Mouse (Mus musculus): ENCODE results near the gene Gm8994.
"Not testable (repeated sequence)": the region's sequence is repeated elsewhere in the genome, so short reads cannot be mapped to it uniquely, and the experiment has no call there.

Gene Gm8994

DNA sequence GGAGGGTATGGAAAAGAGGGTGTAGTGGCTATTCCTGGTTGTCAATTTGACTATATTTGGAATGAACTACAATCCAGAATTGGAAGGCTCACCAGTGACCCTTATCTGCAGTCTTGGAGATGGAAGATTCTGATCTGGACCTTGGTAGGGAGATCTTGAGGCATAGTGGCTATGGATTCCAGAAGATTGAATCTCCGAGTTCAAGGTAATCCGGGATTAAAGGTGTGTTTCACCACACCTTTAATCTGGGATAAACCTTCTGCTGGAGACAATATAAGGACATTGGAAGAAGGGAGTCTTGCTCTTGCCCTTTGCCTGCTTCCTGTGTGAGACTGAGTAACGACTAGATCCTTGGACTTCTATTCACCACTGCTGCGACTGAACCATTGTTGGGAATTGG, at the start of gene Gm8994:
TSS of gene Gm8994 (plus strand) at position 301 of the 400 bp plus-strand sequence.
- DNase-seq = not testable (repeated sequence)

DNA sequence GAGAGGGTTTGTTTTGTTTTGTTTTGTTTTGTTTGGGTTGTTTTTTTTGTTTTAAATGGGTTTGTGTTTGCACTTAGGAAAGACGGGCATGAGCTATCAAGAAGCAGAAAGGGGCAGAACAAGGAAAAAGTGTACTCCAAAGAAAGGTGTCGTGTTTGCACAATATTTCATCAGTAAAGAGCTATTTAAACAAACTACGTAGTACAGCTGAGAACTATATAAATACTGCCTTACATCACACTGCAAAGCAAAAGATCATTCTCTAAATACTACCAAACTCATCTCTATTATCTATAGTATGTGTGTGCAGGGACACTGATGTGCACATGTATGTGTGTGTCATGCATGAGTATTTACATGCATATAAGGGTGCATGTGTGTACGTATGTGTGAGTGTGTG, 49.7 kb upstream of the Gm8994 start:
- DNase-seq = no peak

DNA sequence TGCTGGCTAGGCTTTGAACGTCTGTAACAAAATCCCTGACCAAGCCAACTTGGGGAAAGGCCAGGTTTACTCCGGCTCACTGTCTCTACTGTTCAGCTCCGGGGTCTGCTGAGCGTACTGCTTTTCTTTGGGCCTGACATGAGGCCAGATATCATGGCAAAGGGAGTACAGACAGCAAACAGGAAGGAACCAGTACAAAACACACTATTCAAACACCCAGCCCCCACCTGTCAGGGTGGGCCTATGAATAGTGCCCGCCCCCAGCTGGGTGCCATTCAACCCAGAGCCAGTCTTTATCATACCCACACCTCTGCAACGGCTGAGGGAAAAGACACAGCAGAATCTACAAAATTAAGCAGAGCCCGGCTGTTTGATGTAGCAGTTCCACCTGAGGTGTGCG, 42.8 kb upstream of the Gm8994 start:
- DNase-seq = no peak

DNA sequence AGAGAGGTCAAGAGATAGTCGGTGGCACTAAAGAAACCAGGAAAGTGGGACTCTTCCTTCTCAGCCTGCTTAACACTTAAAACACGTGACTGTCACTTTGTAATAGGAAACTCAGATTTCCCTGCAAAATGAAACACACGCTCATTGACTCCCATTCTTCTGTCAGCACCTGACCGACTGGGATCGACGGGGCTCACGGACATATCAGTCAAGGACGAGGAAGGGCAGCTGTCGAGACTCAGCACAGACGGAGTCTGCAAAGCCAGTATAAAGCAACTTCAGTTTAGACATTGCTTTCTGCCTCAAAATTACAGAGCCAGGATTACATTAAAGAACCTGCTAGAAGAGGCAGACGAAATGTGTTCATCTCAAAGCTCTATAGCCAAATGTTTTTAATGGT, 41.2 kb upstream of the Gm8994 start:
- DNase-seq = no peak

DNA sequence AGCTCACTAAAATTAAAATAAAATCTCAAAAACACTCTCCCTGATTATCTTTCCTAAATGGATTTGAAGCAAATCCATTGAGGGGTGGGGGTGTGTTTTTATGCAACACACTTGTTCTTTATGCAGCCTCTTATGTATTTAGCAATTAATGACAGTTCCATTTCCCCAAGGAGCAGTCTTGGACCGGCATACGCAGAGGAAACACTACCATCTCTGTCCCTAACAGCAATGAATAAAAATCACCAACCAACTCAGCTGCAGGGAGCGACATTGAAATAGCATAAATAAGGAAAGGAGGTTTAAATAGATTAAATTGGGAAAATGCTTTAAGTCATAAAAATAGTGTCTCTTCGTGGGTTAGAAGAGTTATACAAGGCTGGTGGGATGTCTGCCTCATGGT, 40.8 kb upstream of the Gm8994 start:
- DNase-seq = no peak

DNA sequence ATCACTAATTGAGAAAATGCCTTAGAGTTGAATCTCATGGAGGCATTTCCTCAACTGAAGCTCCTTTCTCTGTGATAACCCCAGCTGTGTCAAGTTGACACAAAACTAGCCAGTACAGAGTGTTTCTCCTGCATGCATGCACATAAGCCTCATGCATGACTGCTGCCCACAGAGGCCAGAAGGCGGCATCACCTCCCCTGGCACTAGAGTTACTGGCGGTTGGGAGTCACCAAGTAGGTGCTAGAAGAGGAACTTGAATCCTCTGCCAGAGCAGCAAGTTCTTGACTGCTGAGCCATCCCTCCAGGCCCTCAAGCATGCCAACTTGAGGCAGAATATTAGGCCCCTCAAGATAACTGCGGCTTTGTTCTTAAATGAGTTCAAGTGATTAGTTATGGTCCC, 35.9 kb upstream of the Gm8994 start:
- DNase-seq = no peak

DNA sequence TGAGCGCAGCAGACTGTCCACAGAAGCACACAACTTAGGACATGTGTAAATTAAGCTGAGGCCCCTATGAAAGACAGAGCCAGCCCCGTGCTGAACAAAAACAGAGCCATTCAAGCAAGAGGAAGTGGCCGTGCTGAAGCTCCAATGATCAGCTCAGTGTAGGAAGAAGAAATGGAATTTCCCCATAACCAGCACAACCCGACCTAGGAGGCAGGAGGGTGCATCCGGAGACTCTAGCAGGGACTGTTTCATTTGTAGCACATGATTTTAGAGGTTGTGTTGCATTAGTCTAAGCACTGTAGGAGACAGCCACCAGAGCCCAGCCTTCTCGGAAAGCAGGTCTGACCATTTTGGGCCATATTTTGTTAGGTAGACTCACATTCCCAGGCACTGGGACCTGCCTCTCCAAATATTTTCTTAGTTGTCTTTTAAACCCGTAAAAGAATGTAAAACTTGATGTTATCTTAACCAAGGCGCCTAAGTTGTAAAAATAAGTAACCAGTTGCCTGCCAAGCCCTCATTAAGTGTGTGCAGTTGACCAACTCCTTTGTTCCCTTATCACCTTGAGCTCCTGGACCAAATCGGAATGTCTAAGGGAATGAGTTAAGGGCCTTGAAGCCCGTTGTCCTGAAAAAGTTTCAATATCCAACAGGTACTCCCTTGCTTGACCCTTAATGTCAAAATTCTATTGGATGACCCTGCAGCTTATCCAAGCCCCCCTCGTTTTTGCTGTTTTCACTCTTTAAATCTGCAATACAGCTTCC, 35.2 kb upstream of the Gm8994 start:
- DNase-seq = no peak

DNA sequence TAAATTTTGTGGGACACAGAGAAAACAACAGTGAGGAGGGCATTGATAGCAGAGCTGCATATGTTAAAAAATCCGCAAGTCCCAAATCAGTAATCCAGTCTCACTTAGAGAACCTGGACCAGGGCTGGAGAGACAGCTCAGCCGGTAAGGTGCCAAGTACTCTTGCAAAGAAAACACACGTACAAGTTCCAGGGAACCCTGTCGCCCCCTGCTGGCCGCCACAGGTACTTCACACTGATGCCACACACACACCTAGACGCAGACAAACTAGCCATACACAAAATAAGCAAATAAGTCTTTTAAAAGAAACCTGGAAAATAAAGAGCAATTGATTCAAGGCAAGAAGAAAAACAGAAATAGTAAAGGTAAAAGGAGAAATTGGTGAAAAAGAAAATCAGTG, 33.6 kb upstream of the Gm8994 start:
- no peak for DNase-seq

DNA sequence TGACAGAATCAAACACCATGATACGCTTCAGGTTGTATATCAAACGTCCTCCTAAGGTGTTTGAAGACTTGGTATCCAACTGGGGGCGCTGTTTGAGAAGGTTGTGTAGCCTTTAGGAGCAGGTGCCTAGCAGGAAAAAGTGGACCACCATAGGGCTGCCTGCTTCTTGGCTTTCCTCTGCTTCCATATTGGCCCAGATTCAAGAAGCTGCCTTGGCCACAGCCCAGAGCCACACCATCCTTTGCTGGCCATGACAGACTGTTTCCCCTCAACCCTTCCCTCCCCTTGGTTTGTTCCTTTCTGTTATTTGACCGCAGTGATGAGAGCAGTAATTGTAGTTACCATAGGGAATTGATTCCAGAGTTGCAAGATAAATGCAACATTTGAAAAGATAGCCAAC, 31.5 kb upstream of the Gm8994 start:
- DNase-seq = no peak

DNA sequence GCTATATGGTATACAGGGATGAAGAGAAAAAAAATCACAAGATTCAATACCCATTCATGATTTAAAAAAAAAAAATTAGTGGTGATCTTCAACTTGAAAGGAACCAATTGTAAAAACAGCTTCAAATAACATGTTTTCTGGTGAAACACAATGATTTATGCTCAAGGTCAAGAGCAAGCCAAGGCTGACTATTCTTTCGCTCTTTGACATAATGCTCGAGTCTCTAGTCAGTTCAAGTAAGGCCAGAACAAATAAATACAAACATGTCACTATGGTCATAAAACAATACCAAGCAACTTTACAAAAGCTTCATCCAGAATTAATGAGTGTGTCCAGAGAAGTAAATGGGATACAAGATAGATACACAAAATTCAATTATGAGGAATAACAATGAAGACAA, 31.1 kb upstream of the Gm8994 start:
- no peak for DNase-seq

DNA sequence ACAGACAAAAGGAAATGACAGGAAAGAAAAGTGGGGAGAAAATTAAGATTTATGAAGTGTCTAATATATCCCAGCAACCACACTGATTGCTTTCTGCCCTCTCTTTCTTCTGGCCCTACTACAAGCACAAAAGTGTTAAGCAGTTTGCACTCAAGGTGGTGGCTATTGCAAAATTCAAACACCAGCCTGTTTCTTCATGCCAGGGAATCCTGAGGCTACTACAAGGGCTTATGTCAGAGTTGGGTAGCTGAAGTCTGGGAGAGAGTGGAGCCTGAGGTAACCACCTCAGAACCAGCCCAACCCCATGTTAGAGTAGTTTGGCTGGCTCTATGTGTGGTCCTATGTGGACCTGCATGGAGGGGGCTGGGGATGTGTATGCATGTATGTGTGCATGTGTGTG, 23.8 kb upstream of the Gm8994 start:
- DNase-seq = no peak

DNA sequence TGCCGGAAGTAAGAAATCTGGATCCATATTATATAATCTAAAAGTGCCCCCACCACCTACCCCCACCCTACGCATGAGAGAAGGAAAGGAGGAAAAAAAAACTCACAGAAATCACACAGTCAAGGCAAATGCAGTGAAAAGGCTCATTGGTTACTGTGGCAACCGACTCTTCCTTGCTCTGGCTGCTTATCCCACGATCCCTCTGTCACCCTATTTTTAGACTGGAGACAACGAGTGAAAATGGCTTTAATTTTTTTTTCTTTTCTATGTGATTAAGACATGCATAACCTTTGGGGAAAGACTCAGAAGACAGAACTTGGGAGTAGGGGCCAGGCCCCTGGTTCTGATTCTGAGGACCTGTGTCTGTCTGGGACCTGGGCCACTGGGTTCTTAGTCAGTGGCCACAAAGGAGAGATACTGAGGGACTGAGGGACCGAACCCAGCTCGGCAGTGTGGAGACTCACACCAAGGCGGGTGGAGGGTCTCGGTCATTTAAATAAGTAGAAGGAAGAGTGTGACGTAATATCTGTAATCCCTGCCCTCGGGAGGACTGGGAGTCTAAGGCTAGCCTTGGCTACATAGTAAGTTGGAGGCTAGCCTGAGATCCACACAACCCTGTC, 22.9 kb upstream of the Gm8994 start:
- DNase-seq = no peak

DNA sequence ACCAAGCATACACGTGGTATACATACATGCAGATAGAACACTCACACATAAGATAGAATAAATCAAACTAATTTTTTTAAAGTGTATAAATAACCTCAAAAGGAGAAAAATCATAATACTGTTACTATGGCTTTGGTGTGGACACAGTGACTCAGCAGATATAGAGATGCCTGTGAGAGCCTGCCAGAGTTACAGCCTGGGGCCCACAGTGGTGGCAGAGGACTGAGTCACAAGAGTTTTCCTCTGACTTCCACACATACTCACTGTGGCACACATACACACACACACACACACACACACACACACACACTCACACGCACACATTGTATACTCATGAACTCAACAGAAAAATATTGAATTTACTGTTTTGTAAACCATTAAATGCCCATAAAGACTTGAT, 17.9 kb upstream of the Gm8994 start:
- no peak for DNase-seq

DNA sequence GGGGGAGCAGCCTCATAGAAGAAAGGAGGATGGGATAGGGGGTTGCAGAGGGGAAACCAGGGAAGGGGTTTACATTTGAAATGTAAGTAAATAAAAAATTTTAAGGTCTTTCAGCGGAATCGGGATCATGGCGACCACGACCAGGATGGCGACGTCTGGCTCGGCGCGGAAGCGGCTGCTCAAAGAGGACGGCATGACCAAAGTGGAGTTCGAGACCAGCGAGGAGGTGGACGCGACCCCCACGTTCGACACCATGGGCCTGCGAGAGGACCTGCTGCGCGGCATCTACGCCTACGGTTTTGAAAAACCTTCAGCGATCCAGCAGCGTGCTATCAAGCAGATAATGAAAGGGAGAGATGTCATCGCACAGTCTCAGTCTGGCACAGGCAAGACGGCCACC, 1.1 kb downstream of the Gm8994 start:
- not testable (repeated sequence) for DNase-seq

DNA sequence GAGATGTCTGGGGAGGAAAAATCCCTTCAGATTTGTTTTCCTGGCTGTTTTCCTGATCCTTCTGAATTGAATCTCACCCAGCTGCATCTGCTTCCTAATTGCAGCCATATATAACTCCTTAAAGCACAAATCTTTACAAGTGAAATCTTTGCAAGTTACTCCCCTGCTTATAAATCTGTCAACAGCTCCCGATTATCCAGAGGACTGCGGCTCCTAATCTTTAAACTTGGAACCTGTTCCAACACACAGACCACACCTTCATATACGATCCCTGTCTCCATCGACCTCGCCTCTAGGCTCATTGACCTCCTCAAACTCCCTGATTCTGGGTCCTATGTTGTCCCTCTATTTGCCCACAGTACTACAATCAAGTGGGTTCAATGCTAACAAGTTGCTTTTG, 13.3 kb downstream of the Gm8994 start:
- DNase-seq = no peak

DNA sequence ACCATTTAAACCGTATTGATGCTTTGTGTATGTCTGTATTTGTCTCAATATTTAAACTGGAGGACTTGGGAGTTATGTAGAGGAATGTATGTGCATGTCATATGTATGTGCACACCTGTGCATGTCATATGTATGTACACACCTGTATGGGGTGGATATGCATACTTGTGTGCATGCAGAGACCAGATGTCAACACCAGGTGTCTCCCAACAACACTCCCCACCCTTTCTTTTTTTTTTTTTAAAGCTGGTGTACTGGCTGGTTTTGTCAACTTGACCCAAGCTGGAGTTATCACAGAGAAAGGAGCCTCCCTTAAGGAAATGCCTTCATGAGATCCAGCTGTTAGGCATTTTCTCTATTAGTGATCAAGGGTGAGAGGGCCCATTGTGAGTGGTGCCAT, 13.8 kb downstream of the Gm8994 start:
- DNase-seq = no peak

DNA sequence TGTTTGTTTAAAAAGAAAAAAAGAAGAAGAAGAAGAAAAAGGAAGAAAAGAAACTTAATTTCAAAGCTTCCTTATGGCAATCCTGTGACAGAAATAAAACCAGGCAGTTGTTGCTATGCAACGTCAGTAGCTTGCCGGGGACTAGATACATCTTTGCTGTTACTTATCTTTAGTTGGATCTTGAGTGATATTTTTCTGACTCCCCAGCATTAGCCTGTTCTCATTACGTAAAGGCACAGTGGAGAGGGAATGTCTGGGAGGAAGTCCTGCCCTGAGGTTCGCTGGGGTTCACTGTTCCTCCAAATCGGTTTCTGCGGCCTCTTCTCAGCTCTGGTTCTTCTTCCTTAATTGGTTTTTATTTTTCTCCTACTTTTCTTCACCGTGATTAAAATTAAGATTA, 16.5 kb downstream of the Gm8994 start:
- no peak for DNase-seq

DNA sequence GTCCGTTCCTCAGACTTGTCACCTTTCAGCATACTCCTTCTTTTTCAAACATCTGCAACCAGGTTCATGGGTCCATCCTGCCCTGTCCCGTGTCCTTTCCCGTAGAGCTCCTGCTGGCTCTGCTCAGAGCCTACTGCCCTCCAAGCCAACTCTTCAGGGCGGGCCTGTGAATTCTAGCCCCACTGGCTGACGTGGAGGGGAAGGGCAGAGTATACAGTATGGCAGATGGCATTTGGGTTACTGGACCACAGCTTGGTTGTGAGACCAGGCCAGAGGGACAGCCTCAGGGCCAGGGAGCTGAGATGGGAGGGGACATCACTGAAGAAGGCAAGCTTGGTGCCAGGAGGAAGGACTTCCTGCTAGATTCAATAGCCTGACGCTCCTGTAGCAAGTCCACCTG, 17.7 kb downstream of the Gm8994 start:
- DNase-seq = no peak

DNA sequence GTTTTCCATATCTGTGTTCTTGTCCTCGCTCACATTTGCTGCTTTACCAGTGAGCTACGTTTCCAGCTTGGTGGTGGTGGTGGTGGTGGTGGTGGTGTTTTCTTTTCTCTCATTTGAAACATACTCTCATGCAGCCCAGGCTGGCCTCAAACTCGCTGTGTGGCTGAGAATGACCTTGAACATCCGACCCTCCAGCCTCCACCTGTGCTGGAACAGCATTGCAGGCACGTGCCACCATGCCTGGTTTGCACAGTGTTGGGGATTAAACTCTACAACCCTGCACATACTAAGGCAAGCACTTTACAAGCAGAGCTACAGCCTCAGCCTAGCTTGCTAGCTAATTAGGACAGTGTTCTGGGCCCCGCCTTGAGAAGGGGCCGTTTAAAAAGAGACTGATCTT, 18.3 kb downstream of the Gm8994 start:
- no peak for DNase-seq

DNA sequence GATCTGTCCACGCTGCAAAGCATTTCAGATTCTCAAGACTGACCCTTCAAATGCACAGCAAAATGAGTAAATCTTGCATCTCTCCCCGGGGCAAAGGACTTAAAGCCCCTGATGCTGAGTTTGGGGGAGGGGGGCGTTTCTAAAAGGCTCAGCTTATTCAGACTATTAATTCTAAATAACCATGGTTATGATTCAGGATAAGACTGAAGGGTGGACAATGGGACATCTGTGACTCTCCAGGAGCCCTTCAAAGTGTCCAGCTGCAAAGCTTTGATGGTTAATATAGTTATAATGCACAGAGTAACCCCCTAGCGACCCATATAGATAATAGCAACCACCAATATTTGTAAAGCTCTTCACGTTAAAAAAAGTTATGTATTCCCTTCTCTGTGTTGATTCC, 19.7 kb downstream of the Gm8994 start:
- no peak for DNase-seq

DNA sequence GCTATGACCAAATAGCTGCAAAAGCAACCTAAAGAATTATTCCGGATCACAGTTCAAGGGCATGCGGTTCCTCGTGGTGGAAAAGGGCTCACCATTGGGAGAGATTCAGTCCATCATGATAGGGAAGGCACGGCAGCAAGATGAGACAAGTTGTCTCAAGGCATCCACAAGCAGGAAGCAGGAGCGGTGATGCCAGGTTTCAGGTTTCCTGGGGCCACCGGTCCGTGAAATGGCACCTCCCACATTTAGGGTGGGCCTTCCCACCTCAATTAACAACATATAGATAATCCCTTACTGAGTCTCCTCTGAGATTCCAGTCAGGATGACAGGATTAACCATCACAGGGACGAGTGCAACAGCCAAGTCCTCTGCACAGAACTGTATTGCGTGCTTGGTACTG, 20.3 kb downstream of the Gm8994 start:
- no peak for DNase-seq

DNA sequence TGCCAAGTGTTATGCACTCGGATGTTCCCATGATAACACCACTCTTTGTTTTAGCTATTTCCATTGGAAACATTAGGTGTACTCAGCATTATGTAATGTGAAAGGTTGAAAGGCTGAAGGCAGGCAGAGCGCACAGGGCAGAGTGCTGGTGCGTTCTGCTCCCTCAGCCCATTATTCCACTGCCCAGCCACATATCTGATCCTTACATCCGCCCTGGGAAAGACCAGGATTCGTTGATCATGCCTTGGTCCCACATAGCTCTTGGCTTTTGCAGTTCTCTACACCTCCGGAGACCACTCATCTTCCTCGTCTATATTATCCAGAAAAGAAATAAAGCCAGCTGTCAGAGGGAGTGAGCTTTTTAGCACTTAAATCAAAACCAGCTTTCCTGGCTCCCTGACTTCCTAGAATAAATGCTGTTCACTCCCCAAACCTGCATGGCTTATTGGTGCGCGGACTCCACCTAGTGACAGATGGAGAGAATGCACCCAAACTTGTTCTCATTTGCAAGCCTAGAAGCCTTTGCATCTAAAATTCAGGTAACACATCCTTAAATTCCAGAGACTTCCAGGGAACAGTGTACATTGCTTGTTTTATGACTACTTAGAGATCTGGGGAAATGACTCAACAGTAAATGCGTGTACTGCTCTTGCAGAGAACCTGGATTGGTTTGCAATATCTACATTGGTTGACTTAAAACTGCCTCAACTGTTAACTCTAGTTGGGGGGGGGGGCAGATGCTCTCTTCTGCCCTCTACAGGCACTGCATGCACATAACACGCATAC, 26.3 kb downstream of the Gm8994 start:
- peak; percentile 53 for DNase-seq

DNA sequence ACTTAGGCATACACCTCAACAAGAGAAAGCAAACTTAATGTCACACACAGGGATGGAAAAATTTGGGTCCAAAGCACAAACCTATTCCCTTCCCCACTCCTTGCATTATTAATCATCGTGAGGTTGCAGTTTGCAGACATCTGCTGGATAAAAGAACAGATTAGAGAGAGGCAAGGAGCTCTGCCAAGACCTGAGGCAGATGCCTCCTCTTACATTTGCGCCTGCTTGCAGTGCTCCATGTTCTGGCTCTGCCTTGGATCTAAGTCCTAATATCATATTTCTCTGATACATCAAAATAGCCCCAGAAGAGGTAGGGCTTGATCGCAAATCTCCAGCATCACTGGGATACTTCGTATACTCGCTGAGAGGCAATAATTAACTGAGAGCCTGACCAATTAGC, 31.1 kb downstream of the Gm8994 start:
- DNase-seq = no peak

DNA sequence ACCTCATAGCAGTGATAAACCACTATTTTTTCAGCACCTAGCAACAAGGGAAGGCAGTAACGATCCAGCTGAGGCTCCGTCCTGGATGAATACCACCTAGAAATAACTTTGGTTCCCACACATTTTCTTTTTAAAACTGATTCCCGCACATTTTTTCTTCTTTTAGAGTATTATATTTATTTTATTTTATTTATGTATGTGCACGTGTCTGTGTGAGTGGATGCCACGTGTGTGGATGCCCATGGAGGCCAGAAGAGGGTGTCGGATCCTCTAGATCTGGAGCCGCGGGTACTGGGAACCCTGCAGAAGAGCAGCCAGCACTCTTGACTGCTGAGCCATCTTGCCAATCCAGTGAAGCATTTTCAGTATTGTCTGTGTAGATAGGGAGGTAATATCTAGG, 36.0 kb downstream of the Gm8994 start:
- no peak for DNase-seq

All from cerebellum, adult 9-11 months (tissue).